Mouse (Mus musculus): Measurements from ENCODE around the gene Gm38655. TPM values are rescaled to one million over a fixed set of nuclear protein-coding genes. Genes with fewer than 3 reads are reported as not detected.

The Gm38655 gene
- polyA plus RNA-seq, 1 experiment from 2014 or later = not detected

GRCm38 (mm10) chr17:25165970-25166671 lies 9.2 kb downstream of the Gm38655 start:
- no peak overlapping the region for H3K4me2 ChIP-seq
- WGBS = 56% methylated on average over 6 of the region's 6 CpGs
- no peaks in the 10 kb centered on the region for H3K9me3 ChIP-seq (replicated peaks)
- no peak overlapping the region for H3K27ac ChIP-seq (ENCODE audit: poor library complexity, severe bottlenecking)
- no peak overlapping the region for H3K4me3 ChIP-seq
- H3K4me1 ChIP-seq (replicated peaks) = 0 out of 2 replicates have a peak, but pooled peaks cover 2% of the 10 kb centered on the region
- H3K36me3 ChIP-seq = peaks cover 7% of the 10 kb centered on the region
- no peak for ATAC-seq (ENCODE audit: insufficient number of reproducible peaks, low FRiP score)
- no peaks in the 10 kb centered on the region for H3K27me3 ChIP-seq (replicated peaks)
- no peak overlapping the region for H3K9ac ChIP-seq

DNA sequence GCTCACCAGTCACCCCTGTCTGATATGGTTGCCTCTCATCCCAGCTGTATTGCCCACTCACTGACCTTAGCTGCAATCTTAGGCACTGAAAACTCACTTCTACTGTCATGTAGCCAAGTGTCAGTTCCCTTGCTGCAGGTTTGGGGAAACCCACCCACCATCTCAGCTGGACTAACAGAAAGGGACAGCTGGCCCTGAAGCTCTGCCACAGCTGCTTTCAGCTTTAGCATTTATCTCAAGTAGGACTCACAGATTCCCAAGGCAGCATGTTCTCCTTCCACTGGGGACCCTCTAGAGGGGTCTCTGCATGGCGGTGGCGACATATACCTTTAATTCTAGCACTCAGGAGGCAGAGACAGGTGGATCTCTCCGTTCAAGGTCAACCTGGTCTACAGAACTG lies 10.5 kb downstream of the Gm38655 start:
- no peaks in the 10 kb centered on the region for H3K9me3 ChIP-seq (replicated peaks)
- H3K27ac ChIP-seq (ENCODE audit: poor library complexity, severe bottlenecking) = no peak overlapping the region
- H3K36me3 ChIP-seq = peaks cover 21% of the 10 kb centered on the region
- no peak overlapping the region for H3K4me2 ChIP-seq
- 0 out of 2 replicates have a peak, but pooled peaks cover 2% of the 10 kb centered on the region for H3K4me1 ChIP-seq (replicated peaks)
- no peaks in the 10 kb centered on the region for H3K27me3 ChIP-seq (replicated peaks)
- no peak overlapping the region for H3K9ac ChIP-seq
- H3K4me3 ChIP-seq = no peak overlapping the region
- 89% methylated on average over 3 of the region's 3 CpGs for WGBS
- no peak for ATAC-seq (ENCODE audit: insufficient number of reproducible peaks, low FRiP score)

- Histone ChIP-seq H3K9ac (no peak overlapping the region), H3K36me3 (peaks cover 30% of the 10 kb centered on the region), H3K4me2 (no peak overlapping the region), H3K4me1 (replicated peaks) (0 out of 2 replicates have a peak, but pooled peaks cover 2% of the 10 kb centered on the region), H3K27me3 (replicated peaks) (no peaks in the 10 kb centered on the region), H3K27ac (ENCODE audit: poor library complexity, severe bottlenecking) (no peak overlapping the region), H3K4me3 (no peak overlapping the region), H3K9me3 (replicated peaks) (no peaks in the 10 kb centered on the region)
- 76% methylated on average over 7 of the region's 7 CpGs for WGBS
- ATAC-seq (ENCODE audit: insufficient number of reproducible peaks, low FRiP score) = no peak
Measured at GRCm38 (mm10) chr17:25163387-25163786, 11.9 kb downstream of the Gm38655 start.

- no peaks in the 10 kb centered on the region for H3K27me3 ChIP-seq (replicated peaks)
- no peak within 1 kb of the TSS for H3K9ac ChIP-seq
- no peak for ATAC-seq (ENCODE audit: insufficient number of reproducible peaks, low FRiP score)
- H3K9me3 ChIP-seq (replicated peaks) = no peaks in the 10 kb centered on the region
- H3K4me3 ChIP-seq = no peak within 1 kb of the TSS
- no peak within 1 kb of the TSS for H3K27ac ChIP-seq (ENCODE audit: poor library complexity, severe bottlenecking)
- 70% methylated on average over 1 of the region's 1 CpGs for WGBS
- H3K36me3 ChIP-seq = peaks cover 42% of the 10 kb centered on the region
- no peak within 1 kb of the TSS for H3K4me2 ChIP-seq
- H3K4me1 ChIP-seq (replicated peaks) = 0 out of 2 replicates have a peak, but pooled peaks cover 2% of the 10 kb centered on the region
Measured at GRCm38 (mm10) chr17:25162161-25162560, 13.1 kb downstream of the Gm38655 start, which contains the start of gene Ccdc154. Gene Ccdc154, plus strand, starts transcription at chr17:25162461.

- no peaks in the 10 kb centered on the region for H3K27me3 ChIP-seq (replicated peaks)
- H3K9ac ChIP-seq = no peak overlapping the region
- H3K4me2 ChIP-seq = no peak overlapping the region
- 72% methylated on average over 4 of the region's 4 CpGs for WGBS
- peaks cover 8% of the 10 kb centered on the region; the same call in 1 of the 2 replicates for H3K4me1 ChIP-seq (replicated peaks)
- H3K9me3 ChIP-seq (replicated peaks) = no peaks in the 10 kb centered on the region
- no peak overlapping the region for H3K4me3 ChIP-seq
- no peak for ATAC-seq (ENCODE audit: insufficient number of reproducible peaks, low FRiP score)
- H3K36me3 ChIP-seq = peaks cover 25% of the 10 kb centered on the region; the same call in 1 of the 2 replicates
- no peak overlapping the region for H3K27ac ChIP-seq (ENCODE audit: poor library complexity, severe bottlenecking)
Measured at GRCm38 (mm10) chr17:25139960-25140359, 35.3 kb downstream of the Gm38655 start.

DNA sequence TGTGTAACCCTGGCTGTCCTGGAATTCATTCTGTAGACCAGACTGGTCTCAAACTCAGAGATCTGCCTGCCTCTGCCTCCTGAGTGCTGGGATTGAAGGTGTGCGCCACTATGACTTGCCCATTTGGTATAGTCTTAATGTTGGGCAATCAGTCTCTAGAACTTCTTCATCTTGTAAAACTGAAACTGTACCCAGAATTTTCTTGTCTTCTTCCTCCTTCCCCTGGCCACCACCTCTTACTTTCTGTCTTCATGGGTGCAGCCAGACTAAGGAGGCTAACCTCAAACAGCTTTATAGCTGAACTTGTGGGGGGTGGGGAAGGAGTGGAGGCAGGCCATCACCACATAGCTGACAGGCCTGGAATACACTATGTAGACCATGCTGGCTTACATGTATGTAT lies 36.5 kb downstream of the Gm38655 start:
- Histone ChIP-seq H3K27ac (ENCODE audit: poor library complexity, severe bottlenecking) (no peak overlapping the region), H3K36me3 (peaks cover 19% of the 10 kb centered on the region; the same call in 1 of the 2 replicates), H3K9ac (no peak overlapping the region), H3K9me3 (replicated peaks) (no peaks in the 10 kb centered on the region), H3K4me2 (no peak overlapping the region), H3K27me3 (replicated peaks) (no peaks in the 10 kb centered on the region), H3K4me1 (replicated peaks) (peaks cover 10% of the 10 kb centered on the region), H3K4me3 (no peak overlapping the region)
- WGBS = 90% methylated on average over 1 of the region's 1 CpGs
- ATAC-seq (ENCODE audit: insufficient number of reproducible peaks, low FRiP score) = no peak

- peaks cover 11% of the 10 kb centered on the region for H3K4me1 ChIP-seq (replicated peaks)
- WGBS = 86% methylated on average over 6 of the region's 6 CpGs
Measured at GRCm38 (mm10) chr17:25135622-25136021, 39.6 kb downstream of the Gm38655 start.

DNA sequence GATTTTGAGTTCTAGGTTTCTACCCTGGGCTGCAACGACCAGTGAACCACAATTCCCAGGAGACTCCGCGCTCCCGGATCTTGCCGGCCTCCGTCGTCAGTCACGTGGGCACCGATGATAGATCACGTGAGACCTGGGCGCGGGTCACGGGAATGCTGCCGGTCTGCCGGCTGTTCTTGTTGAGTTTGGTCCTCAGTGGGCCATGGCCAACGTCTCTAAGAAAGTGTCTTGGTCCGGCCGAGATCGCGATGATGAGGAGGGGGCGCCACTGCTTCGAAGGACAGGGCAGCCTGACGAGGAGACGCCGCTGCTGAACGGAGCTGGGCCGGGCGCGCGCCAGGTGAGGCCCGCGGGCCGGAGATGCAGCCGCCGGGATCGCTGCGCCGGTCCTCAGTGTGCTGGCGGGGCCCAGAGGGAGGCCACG lies 42.0 kb downstream of the Gm38655 start, which contains the start of gene Clcn7:
Clcn7 (plus strand) TSS at position 117 of the 424 bp plus-strand sequence.
- Histone ChIP-seq H3K9ac (peak within 1 kb of the TSS; percentile 82), H3K27me3 (replicated peaks) (no peaks in the 10 kb centered on the region), H3K36me3 (peaks cover 11% of the 10 kb centered on the region; the same call in 1 of the 2 replicates), H3K4me2 (peak within 1 kb of the TSS; percentile 74), H3K9me3 (replicated peaks) (no peaks in the 10 kb centered on the region), H3K4me3 (peak within 1 kb of the TSS; percentile 89), H3K27ac (ENCODE audit: poor library complexity, severe bottlenecking) (no peak within 1 kb of the TSS), H3K4me1 (replicated peaks) (peaks cover 11% of the 10 kb centered on the region)
- peak; percentile 97 for ATAC-seq (ENCODE audit: insufficient number of reproducible peaks, low FRiP score)
- under 1% methylated on average over 40 of the region's 40 CpGs for WGBS

More at GRCm38 (mm10) chr17:25135622-25136021, 39.6 kb downstream of the Gm38655 start:
- Histone ChIP-seq H3K9me3 (replicated peaks) (no peaks in the 10 kb centered on the region), H3K4me3 (no peak overlapping the region), H3K27ac (ENCODE audit: poor library complexity, severe bottlenecking) (no peak overlapping the region), H3K9ac (no peak overlapping the region), H3K4me2 (no peak overlapping the region), H3K27me3 (replicated peaks) (no peaks in the 10 kb centered on the region), H3K36me3 (peaks cover 16% of the 10 kb centered on the region; the same call in 1 of the 2 replicates)
- ATAC-seq (ENCODE audit: insufficient number of reproducible peaks, low FRiP score) = no peak

GRCm38 (mm10) chr17:25130060-25130459 lies 45.2 kb downstream of the Gm38655 start:
- Histone ChIP-seq H3K27me3 (replicated peaks) (no peaks in the 10 kb centered on the region), H3K27ac (ENCODE audit: poor library complexity, severe bottlenecking) (no peak overlapping the region), H3K9ac (no peak overlapping the region), H3K4me3 (no peak overlapping the region), H3K4me2 (no peak overlapping the region), H3K9me3 (replicated peaks) (no peaks in the 10 kb centered on the region), H3K36me3 (no peaks in the 10 kb centered on the region), H3K4me1 (replicated peaks) (peaks cover 19% of the 10 kb centered on the region)
- WGBS = 88% methylated on average over 1 of the region's 1 CpGs
- no peak for ATAC-seq (ENCODE audit: insufficient number of reproducible peaks, low FRiP score)

GRCm38 (mm10) chr17:25127681-25128080 lies 47.6 kb downstream of the Gm38655 start:
- WGBS = 44% methylated on average over 9 of the region's 9 CpGs
- Histone ChIP-seq H3K27ac (ENCODE audit: poor library complexity, severe bottlenecking) (no peak overlapping the region), H3K27me3 (replicated peaks) (peaks cover 6% of the 10 kb centered on the region; the same call in 1 of the 2 replicates), H3K4me1 (replicated peaks) (peaks cover 8% of the 10 kb centered on the region; the same call in 1 of the 2 replicates), H3K4me3 (no peak overlapping the region), H3K9me3 (replicated peaks) (no peaks in the 10 kb centered on the region), H3K36me3 (no peaks in the 10 kb centered on the region), H3K9ac (no peak overlapping the region), H3K4me2 (0 out of 2 replicates have a peak overlapping the region, but pooled peaks have one; percentile 41)
- ATAC-seq (ENCODE audit: insufficient number of reproducible peaks, low FRiP score) = no peak

- H3K36me3 ChIP-seq = no peaks in the 10 kb centered on the region
- H3K27ac ChIP-seq (ENCODE audit: poor library complexity, severe bottlenecking) = 0 out of 2 replicates have a peak overlapping the region, but pooled peaks have one; percentile 11
- H3K9me3 ChIP-seq (replicated peaks) = no peaks in the 10 kb centered on the region
- peak overlapping the region; percentile 41 for H3K4me2 ChIP-seq
- H3K4me3 ChIP-seq = no peak overlapping the region
- WGBS = 16% methylated on average over 8 of the region's 8 CpGs
- ATAC-seq (ENCODE audit: insufficient number of reproducible peaks, low FRiP score) = peak; percentile 90
- peaks cover 8% of the 10 kb centered on the region; the same call in 1 of the 2 replicates for H3K4me1 ChIP-seq (replicated peaks)
- H3K27me3 ChIP-seq (replicated peaks) = peaks cover 8% of the 10 kb centered on the region; the same call in 1 of the 2 replicates
- H3K9ac ChIP-seq = no peak overlapping the region
Measured at GRCm38 (mm10) chr17:25127079-25127478, 48.2 kb downstream of the Gm38655 start.

Measured in heart, embryonic 12.5 days (tissue).